Mouse (Mus musculus) hindlimb bud, embryonic 11.5 days (tissue): ENCODE results near the gene Prtn3.

Experiments used
- DNase-seq: peaks from one replicate; pipeline ENCODE4 v3.0.0-alpha.2; 2012; ENCODE audit warnings: low read depth, low spot score; ENCODE audit errors: extremely low spot score

Prtn3 gene

DNA sequence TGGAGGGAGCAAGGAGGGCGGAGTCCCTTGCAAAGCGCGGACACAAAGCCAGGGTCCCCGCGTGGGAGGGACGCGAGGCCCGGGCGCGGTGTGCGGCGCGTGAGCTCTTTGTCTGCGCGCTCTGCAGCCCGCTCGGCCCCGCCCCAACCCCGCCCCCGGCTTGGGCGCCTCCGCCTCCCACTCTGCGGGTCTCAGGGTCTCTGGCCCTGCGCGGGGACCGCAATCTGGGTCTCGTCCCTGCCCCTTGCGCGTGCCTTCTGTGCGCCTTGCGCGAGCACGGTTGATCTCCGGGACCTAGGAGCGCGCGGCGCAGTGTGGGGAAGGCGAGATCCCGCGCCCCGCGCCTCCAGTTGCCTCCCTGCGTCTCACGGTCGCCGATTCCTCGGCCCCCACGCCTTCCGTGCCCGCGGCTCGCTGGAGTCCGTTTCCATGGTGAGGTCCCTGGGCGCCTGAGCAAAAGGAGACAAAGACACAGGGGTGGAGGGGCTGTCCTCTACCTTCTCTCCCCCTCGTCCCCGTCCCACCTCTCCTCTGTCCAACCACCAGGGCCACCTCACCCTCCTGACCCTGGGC, at the start of gene Prtn3, which contains the start of gene Plppr3:
Gene Prtn3 (plus strand): TSS at position 187 of the 573 bp plus-strand sequence.
Gene Plppr3 (minus strand): TSS at position 345 of the 573 bp plus-strand sequence.
- no peak for DNase-seq

DNA sequence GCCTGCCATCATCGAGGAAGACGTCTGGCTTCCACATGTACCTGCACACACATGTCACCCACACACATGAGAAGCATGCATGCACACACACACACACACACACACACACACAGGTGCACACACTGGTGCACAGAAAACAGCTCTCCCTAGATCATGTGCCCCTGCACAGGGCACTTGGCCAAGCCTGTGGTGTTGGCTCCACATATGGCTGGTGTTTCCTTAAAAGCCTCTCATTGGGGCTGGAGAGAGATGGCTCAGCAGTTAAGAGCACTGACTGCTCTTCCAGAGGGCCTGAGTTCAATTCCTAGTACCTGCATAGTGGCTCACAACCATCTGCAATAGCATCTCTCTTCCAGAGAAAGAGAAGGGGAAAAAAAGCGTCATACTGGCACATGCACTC, 42.7 kb upstream of the Prtn3 start:
- DNase-seq, result no peak

DNA sequence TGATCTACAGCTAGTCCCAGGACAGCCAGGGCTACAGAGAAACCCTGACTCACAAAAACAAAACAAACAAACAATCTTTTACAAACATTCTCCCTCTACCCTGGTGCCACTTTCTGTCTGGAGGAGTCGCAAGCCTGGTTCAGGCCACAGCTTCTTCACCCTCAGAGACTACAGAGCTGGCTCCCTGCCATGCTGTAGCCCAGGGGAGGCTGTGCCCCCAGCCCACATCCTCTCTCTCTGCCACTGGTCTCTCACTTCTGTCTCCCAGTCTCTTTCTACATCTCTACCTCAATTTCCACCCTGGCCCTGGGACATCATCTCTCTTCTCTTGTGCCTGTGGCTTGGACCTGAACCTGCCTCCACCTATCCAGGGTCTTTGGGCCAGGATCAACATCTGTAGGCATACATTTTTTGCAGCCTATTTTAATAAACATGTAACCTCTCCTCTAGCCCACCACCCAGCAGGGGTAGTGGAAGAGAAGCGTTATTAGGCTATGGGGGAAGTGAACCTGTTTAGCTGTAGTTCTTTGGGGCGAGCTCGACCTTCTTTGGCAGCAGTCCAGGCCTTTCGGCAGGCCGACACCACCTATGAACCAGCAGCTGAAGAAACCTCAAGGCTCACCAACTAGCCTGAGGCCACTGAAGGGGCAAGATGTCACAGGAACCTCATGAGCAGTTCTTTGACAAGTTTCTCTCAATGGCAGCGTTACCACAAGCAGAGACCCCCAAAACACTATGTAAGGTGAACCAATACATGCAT, 42.1 kb upstream of the Prtn3 start:
- no peak for DNase-seq

DNA sequence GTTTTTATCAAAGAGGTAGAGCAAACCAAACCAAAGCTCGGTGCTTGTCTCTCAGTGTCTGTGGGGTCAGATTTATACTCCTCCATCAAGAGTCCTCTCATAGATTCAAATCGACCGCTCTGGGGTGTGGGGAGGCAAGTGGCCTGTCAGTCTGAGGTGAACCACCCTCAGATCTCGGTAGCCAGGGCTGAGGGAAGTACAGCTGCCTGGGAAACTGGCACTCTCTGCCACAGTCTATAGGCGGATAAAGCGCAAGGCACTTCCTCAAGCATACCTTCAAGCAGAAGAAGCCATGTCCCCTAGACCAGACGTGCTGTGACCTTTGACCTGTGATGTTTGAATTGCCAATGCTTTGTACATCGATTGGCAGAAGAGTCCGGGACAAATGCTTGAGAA, 41.5 kb upstream of the Prtn3 start:
- no peak for DNase-seq

DNA sequence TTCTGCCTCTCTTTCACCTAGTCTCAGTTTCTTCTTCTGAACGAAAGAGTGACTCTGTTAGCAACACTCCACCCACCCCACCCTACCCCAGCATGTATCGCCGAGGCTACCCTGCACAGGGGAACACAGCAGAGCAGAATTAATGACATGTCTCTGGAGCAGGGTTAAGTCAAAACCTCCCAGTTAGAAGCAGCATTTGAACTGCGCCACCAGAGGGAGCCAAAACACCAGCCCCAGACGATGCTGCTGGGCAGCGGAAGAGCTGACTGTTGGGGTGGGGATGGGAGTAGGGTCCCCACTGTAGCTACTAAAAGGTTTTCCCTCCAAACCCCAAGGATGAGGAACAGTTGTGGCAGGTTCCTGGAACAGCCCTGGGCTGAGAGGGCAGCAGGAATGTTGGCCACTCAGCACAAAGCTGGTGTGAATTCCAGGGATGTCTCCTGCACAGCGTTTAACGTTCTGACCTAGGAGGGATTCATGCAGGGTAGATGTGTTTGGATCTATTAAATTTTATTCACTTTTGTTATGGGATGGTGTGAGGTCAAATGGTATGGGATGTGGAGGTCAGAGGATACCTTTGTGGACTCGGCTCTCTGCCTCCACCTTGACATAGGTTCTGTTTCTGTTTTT, 39.4 kb upstream of the Prtn3 start:
- no peak for DNase-seq

DNA sequence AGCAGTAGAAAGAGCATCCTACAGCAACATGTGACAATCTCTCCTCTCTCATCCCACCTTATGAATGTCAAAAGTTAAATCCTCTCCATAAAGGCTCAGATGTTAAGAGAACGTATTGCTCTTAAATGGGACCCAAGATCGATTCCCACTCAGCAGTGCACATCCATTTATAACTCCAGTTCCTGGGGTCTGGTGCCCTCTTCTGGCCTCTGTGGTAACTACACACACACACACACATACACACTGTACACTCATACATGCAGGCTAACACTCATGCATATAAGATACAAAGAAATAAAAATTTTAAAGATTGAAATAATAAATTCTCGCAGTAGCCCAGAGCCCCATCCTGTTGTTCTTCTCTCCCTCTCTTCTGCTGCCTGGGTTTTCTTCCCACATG, 37.4 kb upstream of the Prtn3 start:
- DNase-seq, result no peak

DNA sequence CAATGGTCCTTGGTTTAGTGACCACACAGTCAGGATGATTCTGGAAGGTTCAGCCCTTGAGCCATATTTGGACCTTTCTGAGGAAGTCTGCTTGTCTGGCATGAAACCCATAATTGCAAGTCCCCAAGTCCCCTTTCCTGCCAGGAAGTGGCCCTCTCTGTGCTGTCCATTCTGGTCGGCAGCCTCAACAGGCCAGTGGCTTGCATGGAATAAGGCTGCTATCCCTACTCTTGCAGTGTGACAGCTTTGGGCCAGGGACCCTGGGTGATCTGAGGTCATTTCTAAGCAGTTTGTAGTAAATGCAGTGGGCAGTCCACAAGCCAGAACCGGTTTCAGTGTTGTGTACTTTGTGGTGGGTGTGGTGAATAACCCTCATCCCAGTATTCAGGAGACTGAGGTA, 36.1 kb upstream of the Prtn3 start:
- no peak for DNase-seq

DNA sequence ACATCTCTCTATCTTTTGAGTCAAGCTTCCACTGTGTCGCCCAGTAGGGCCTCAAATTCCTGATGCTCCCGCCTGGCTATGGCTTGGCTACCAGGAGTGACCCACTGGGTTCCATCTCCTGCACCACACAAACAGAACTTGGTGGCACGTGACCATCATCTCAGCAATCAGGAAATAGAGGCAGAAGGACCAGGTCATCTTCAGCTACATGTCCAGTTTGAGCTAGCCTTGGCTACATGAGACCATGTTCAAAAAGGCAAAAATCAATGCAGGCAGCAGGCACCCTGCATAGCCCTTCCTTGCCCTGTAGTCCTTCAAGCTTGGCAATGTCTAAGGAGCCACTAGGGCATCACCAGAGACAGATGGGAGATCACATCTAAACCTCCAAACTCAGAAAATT, 34.2 kb upstream of the Prtn3 start:
- DNase-seq, result no peak

DNA sequence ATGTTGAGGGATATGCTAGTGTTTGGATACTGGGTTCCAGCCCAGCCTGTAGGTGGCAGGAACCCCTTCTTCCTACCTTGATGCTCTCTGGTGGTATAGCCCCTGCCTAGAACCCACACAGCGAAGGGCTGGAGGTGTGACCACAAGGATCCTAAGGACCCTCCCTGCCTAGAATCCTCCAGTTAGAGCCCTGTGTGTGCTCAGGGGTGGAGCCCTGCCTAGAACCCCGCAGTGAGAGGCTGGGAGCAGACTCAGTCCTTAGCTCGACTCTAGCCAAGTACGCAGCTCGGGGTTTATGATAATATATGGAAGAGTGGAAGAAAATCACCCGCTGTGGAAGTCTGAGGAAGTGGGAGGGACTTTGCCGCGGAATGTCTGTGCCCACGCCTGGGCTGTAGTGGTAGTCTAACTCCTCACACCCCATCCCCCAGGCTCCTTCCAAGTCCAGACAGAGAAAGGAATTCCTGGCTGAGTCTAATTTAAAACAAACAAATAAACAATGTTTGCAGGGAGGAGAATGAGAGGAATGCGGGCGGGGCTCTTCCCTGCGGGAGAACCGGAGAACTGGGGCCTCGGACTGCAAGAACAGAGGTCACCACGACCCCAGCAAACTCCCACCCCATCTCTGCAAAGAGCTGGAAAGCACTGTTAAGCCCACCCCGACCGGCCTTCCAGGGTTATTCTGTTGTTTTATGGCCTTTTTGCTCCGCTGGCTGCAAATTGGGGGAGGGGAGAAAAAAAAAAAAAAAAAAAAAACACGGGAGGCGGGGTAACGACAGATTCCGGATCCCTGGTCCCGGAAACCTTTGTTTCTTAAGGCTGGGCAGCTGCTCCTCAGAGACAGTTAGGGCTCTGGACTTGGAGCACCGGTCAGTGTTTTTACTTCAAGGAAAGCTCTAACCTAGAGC, 33.4 kb upstream of the Prtn3 start:
- peak; percentile 63 for DNase-seq

DNA sequence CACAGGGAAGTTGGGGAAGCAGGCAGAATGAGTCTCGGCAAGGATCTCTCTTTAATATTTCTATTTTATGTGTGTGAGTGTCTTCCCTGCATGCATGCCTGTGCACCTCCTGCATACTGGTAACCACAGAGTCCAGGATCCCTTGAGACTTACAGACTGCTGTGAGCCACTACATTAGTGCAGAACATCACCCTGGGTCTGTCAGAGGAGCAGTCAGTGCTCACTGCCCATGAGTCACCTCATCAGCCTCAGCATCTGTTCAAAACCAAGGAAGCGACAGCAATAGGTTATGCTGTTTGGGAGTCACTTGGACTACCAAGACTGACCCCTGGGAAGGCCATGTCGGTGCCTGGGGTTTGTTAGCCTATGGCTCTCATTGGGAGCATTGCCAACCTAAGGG, 32.0 kb upstream of the Prtn3 start:
- DNase-seq, result no peak

DNA sequence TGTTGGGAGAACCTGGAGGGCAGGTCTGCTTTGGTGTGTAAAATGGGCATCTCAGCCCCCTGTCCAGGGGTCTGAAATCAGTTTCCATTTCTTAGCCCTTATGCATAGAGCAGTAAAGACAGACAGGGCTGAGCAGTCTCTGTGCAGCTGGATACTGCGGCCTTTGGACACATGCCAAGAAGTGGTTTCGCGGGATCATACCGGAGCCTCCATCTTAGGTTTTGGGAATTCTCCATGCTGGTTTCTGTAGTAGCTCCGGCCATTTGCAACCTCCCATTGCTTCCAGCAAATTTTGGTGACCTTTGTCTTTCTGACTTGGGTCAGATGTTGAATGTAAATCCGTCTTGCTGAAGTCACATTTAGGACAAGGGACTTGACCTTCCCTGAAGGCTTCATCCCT, 30.8 kb upstream of the Prtn3 start:
- no peak for DNase-seq

DNA sequence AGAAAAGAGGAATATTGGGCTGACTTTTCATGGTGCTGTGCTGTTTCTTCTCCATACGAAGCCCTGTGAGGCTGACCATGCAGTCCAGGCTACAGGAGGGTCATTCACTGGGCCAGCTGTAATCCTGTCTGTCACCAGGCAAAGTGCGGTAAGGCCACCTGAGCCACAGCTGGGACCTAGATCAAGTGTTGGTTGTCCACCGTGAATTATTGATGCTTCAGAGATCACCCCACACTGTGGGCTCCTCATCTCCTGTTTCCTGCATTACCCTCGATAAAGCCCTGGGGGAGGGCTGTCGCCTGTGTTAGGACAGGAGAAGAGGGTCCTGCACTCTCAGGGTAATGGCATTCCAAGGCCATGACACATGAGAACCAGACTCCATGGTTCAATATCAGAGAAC, 27.7 kb upstream of the Prtn3 start:
- DNase-seq, result no peak

DNA sequence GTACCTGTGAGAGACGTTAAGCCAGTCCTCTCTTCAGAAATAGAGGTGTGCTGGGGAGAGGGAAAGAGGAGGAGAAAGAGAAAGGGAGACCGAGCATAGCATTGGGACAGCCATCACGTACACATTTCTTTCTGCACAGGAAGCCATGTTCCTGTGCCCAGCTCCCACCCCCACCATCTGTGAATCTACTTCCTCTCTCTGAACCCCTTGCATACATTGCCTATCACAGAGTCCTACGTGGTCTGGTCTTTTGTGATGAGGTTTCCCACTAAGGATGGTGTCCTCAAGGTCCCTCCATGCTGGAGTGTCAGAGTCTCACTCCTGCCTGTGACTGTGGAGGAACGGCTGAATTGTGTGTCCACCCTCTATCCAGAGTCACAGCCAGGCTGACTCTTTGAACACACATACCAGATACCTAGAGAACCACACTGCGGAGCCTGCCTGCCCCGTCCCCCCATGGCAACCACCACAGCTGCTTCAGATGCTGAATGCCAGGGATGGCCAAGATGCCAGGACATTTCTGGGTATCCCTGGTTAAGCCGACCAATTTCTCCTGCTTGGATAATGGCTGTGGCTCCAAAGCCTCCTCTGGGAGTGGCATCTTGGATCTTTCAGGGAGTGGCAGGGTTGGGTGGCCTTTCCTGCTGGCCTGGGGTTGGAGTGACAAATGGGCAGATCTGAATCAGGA, 24.2 kb upstream of the Prtn3 start:
- no peak for DNase-seq

DNA sequence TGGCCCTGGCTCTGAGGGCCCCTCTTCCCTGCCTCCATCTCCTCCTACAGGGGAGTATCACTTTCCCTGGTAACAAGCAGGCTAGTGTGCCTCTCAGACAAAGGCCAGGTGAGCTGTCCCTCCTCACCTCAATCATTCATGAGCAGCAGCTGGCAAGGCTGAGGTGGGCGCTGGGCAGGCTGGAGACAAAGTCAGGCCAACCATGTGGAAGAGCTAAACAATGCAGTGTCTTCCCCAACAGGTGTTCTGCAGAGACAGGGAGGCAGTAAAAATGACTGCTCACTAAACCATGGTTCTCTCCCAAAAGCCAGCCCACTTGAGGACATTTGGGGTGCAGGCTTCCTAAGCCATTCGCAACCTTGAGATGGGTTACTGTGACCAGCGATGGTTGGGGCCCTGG, 22.6 kb upstream of the Prtn3 start:
- DNase-seq, result no peak

DNA sequence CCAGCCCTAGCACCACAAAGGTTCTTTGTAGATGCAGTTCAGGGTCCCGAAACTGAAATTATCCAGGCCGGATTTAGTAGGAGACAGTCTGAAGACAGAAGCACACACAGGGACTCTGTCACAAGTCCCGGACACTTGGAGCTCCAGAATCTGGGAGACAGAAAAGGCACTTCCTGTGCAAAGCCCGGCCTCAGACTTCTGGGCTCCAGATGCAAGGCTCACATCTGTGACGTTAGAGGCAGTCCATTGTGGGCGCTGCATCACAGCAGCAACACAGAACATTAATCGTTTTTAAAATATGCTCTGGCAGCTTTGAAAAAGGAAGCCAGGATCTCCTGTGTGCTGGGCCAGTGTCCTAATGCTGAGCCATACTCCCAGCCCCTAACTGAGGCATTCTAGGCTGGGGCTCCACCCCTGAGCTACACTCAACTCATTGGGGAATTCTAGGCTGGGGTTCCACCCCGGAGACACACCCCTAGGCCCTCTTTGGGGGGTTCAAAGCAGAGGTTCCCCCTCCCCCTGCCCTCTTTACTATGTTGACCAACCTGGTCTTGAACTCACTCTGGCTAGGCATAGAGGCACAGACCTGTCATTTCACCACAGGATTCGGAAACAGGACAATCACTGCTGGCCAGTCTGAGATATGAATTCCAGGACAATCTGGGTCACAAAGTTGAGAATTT, 22.0 kb upstream of the Prtn3 start:
- DNase-seq, result no peak

DNA sequence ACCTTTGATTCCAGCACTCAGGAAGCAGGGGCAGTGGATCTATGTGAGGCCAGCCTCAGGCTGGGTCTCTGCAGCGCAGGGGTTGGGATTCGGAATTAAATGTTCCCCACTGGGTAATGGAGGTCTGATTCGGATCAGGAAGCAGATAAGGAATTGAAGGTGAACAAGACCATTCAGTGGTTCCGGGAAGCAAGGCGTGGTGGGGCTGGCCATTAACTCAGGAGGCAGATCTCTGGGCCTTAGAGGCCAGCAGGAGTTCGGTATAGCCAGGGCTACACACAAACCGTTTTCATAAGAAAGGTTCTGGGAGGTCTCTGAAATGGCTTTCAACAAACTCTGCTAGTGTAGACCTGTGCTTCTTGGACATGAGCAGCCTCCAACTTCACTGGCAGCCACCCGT, 21.4 kb upstream of the Prtn3 start:
- no peak for DNase-seq

DNA sequence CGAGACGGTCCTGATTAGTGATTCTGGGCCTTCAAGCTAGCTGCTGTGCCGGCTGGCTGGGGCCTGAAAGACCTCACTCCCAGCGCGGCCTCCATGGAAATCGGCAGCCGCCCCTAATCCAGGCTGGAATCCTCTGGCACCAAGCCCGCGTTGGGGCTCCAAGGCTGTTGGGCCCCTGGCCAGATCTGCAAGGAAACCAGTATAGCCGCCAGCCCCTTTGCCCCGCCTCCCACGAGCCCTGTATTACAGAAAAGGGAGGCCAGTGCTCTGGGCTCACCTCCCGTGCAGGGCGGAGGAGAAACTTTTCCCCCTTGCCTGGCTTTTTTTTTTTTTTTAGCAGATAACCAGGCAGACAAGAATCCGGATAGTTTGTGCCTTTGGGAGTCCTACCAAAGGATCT, 20.9 kb upstream of the Prtn3 start:
- no peak for DNase-seq

DNA sequence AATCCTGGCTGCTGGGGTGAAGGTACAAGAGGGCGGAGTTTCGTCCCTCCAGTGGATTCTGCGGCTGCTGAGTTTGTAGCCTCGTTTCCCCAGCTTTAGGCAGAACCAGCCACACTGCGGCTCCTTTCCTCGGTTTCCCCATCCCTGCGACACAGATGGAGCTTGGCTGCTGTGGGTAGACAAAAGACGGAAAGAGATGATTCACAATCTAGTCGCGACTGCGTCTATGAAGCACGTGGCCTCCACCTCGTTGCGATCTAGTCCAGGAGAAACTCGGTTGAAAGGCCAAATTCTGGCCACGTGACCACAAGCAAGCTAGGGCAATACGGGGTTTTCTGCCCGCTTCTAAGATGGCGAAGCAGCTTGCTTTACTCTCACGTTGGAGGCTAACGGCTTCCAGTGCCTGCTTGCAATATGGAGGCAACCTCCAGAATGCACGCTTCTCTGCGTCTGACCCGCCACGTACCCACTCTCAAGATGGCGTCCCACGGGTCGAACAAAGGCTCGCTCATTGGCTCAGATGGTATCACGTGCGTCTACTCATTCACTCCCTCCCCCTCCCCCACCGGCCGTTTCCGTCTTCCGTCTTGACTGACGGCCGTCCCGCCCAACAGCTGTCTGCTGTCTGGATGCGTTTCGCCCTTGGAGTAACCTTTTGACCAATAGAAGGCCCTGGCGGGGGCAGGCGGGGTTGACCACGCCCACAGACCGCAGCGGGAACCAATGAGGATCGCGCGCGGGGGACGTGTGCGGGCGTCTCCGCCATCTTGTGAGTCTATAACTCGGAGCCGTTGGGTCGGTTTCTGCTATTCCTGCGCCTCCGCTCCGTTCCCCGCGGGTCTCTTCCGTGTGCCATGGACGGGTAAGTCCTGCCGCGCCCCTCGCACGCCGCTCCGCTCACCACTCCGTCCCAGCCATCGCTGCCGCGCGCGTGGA, 20.1 kb upstream of the Prtn3 start, which contains the start of gene Ptbp1:
Gene Ptbp1 (plus strand): TSS at position 568 of the 936 bp plus-strand sequence.
- DNase-seq, result peak; percentile 98
